Mouse (Mus musculus) midbrain, embryonic 12.5 days (tissue): ENCODE data around the gene Hesx1. TPM values are rescaled to one million over a fixed set of nuclear protein-coding genes. Genes with fewer than 3 reads are reported as not detected.
"Not testable (repeated sequence)": the region's sequence is repeated elsewhere in the genome, so short reads cannot be mapped to it uniquely, and the experiment has no call there.

Source experiments
- ATAC-seq: fragments of 200-750 bp; cut with Nextera tagmentation; 2 replicates; pipeline ENCODE4 v1.8.0; 2017; ENCODE audit warnings: low read depth, moderate TSS enrichment, moderate library complexity; ENCODE audit not compliant: low FRiP score
- H3K27ac ChIP-seq: fragments of 300-500 bp; sonication (generic); replicated peaks from 2 replicates; pipeline ENCODE4 v1.5.1; 2016; ENCODE audit warnings: mild to moderate bottlenecking
- H3K27me3 ChIP-seq: fragments of 300-500 bp; sonication (generic); 2 replicates; pipeline ENCODE4 v1.6.1; 2016; ENCODE audit warnings: mild to moderate bottlenecking
- H3K36me3 ChIP-seq: fragments of 300-500 bp; sonication (generic); 2 replicates; pipeline ENCODE4 v1.6.1; 2016
- H3K4me1 ChIP-seq: fragments of 300-500 bp; sonication (generic); 2 replicates; pipeline ENCODE4 v1.6.1; 2016
- H3K4me2 ChIP-seq: fragments of 300-500 bp; sonication (generic); replicated peaks from 2 replicates; pipeline ENCODE4 v1.6.1; 2016; ENCODE audit warnings: mild to moderate bottlenecking, moderate library complexity
- H3K4me3 ChIP-seq: fragments of 300-500 bp; sonication (generic); 2 replicates; pipeline ENCODE4 v1.5.1; 2016; ENCODE audit warnings: mild to moderate bottlenecking
- H3K9ac ChIP-seq: fragments of 300-500 bp; sonication (generic); replicated peaks from 2 replicates; pipeline ENCODE4 v1.6.1; 2016; ENCODE audit warnings: mild to moderate bottlenecking, moderate library complexity
- H3K9me3 ChIP-seq: fragments of 300-500 bp; sonication (generic); 2 replicates; pipeline ENCODE4 v1.6.1; 2016; ENCODE audit warnings: mild to moderate bottlenecking
- WGBS: fragments of 180-500 bp; shearing (Covaris S2); methylation state at CpG from one replicate; pipeline ENCODE4 v1.1.7; 2016; 5-methylcytosine and 5-hydroxymethylcytosine counted together
- polyA plus RNA-seq: library from polyadenylated mRNA; unstranded; fragments of >200 nt; fragmentation: Nextera tagmentation; extraction: Ambion mirVana; gene quantifications from 2 replicates; pipeline ENCODE4 v1.2.1, GENCODE M21; 2016

The Hesx1 gene
- not detected in 2 replicates for polyA plus RNA-seq

- no peaks in the 10 kb centered on the region for H3K36me3 ChIP-seq
- H3K9me3 ChIP-seq, result no peaks in the 10 kb centered on the region
- WGBS, result 9% methylated on average over 16 of the region's 16 CpGs
- peak within 1 kb of the TSS; percentile 52 for H3K4me2 ChIP-seq
- H3K4me1 ChIP-seq, result peaks cover 4% of the 10 kb centered on the region
- peak within 1 kb of the TSS; percentile 39; the same call in 1 of the 2 replicates for H3K9ac ChIP-seq
- 0 out of 2 replicates have a peak, but pooled peaks cover 1% of the 10 kb centered on the region for H3K27me3 ChIP-seq
- peak within 1 kb of the TSS; percentile 32 for H3K4me3 ChIP-seq
- H3K27ac ChIP-seq, result no peak within 1 kb of the TSS
- ATAC-seq, result no peak
Measured at GRCm38 (mm10) chr14:26994211-26994741, at the start of gene Hesx1. Gene Hesx1 (plus strand): TSS chr14:26994416.

- not testable (repeated sequence) for H3K27me3 ChIP-seq, H3K9ac ChIP-seq, H3K27ac ChIP-seq, H3K9me3 ChIP-seq, H3K4me1 ChIP-seq, H3K36me3 ChIP-seq, H3K4me2 ChIP-seq, ATAC-seq, H3K4me3 ChIP-seq
- WGBS, result 88% methylated on average over 2 of the region's 2 CpGs
Measured at GRCm38 (mm10) chr14:26956139-26956538, 38.1 kb upstream of the Hesx1 start.

GRCm38 (mm10) chr14:26960518-26960917 lies 33.7 kb upstream of the Hesx1 start:
- ATAC-seq, result no peak
- Histone ChIP-seq H3K27ac (no peak overlapping the region), H3K36me3 (no peaks in the 10 kb centered on the region), H3K4me2 (no peak overlapping the region), H3K9me3 (no peaks in the 10 kb centered on the region), H3K4me1 (no peaks in the 10 kb centered on the region), H3K27me3 (no peaks in the 10 kb centered on the region), H3K4me3 (no peak overlapping the region), H3K9ac (no peak overlapping the region)
- 87% methylated on average over 1 of the region's 1 CpGs for WGBS

- WGBS, result 86% methylated on average over 3 of the region's 3 CpGs
- Histone ChIP-seq H3K36me3 (no peaks in the 10 kb centered on the region), H3K9ac (peak overlapping the region; percentile 86), H3K9me3 (no peaks in the 10 kb centered on the region), H3K4me2 (peak overlapping the region; percentile 61), H3K27ac (no peak overlapping the region), H3K4me3 (peak overlapping the region; percentile 96), H3K4me1 (peaks cover 10% of the 10 kb centered on the region), H3K27me3 (no peaks in the 10 kb centered on the region)
- no peak for ATAC-seq
Measured at GRCm38 (mm10) chr14:26969164-26969563, 25.1 kb upstream of the Hesx1 start.

GRCm38 (mm10) chr14:26969856-26970407 lies 24.3 kb upstream of the Hesx1 start:
- peak overlapping the region; percentile 61 for H3K4me2 ChIP-seq
- under 1% methylated on average over 62 of the region's 62 CpGs for WGBS
- peaks cover 10% of the 10 kb centered on the region for H3K4me1 ChIP-seq
- no peaks in the 10 kb centered on the region for H3K9me3 ChIP-seq
- peak overlapping the region; percentile 93 for H3K27ac ChIP-seq
- H3K27me3 ChIP-seq, result no peaks in the 10 kb centered on the region
- H3K4me3 ChIP-seq, result peak overlapping the region; percentile 96
- H3K36me3 ChIP-seq, result no peaks in the 10 kb centered on the region
- H3K9ac ChIP-seq, result peak overlapping the region; percentile 86
- peak; percentile 90 for ATAC-seq

GRCm38 (mm10) chr14:26970439-26970932 lies 23.7 kb upstream of the Hesx1 start:
- ATAC-seq, result peak; percentile 98
- Histone ChIP-seq H3K9me3 (no peaks in the 10 kb centered on the region), H3K4me1 (peaks cover 10% of the 10 kb centered on the region), H3K36me3 (no peaks in the 10 kb centered on the region), H3K4me3 (peak overlapping the region; percentile 96), H3K9ac (peak overlapping the region; percentile 86), H3K27me3 (no peaks in the 10 kb centered on the region; the same call in 1 of the 2 replicates), H3K27ac (peak overlapping the region; percentile 93), H3K4me2 (peak overlapping the region; percentile 61)
- WGBS, result under 1% methylated on average over 52 of the region's 53 CpGs

GRCm38 (mm10) chr14:26971106-26971789 lies 23.0 kb upstream of the Hesx1 start, which contains the start of gene Appl1:
Gene Appl1 (minus strand): TSS chr14:26971232.
- Histone ChIP-seq H3K9ac (peak within 1 kb of the TSS; percentile 86), H3K4me2 (peak within 1 kb of the TSS; percentile 61), H3K4me3 (peak within 1 kb of the TSS; percentile 96), H3K36me3 (no peaks in the 10 kb centered on the region), H3K27me3 (no peaks in the 10 kb centered on the region; the same call in 1 of the 2 replicates), H3K9me3 (no peaks in the 10 kb centered on the region), H3K27ac (peak within 1 kb of the TSS; percentile 93), H3K4me1 (peaks cover 11% of the 10 kb centered on the region)
- 47% methylated on average over 10 of the region's 10 CpGs for WGBS
- ATAC-seq, result no peak

- no peak for ATAC-seq
- no peak overlapping the region for H3K9ac ChIP-seq
- no peak overlapping the region for H3K4me2 ChIP-seq
- H3K4me3 ChIP-seq, result no peak overlapping the region
- 74% methylated on average over 2 of the region's 2 CpGs for WGBS
- no peaks in the 10 kb centered on the region for H3K36me3 ChIP-seq
- no peak overlapping the region for H3K27ac ChIP-seq
- H3K9me3 ChIP-seq, result no peaks in the 10 kb centered on the region
- no peaks in the 10 kb centered on the region; the same call in none of the 2 replicates for H3K27me3 ChIP-seq
- peaks cover 14% of the 10 kb centered on the region for H3K4me1 ChIP-seq
Measured at GRCm38 (mm10) chr14:26973089-26973488, 21.1 kb upstream of the Hesx1 start.

- Histone ChIP-seq H3K4me3 (no peak overlapping the region), H3K4me2 (no peak overlapping the region), H3K9me3 (no peaks in the 10 kb centered on the region), H3K36me3 (no peaks in the 10 kb centered on the region), H3K27me3 (no peaks in the 10 kb centered on the region; the same call in none of the 2 replicates), H3K27ac (no peak overlapping the region), H3K4me1 (peaks cover 7% of the 10 kb centered on the region), H3K9ac (no peak overlapping the region)
- WGBS, result 76% methylated on average over 3 of the region's 3 CpGs
- ATAC-seq, result no peak
Measured at GRCm38 (mm10) chr14:26975490-26975889, 18.7 kb upstream of the Hesx1 start.

- H3K36me3 ChIP-seq, result no peaks in the 10 kb centered on the region
Measured at GRCm38 (mm10) chr14:26976212-26976611, 18.0 kb upstream of the Hesx1 start.

GRCm38 (mm10) chr14:26977500-26977899 lies 16.7 kb upstream of the Hesx1 start:
- Histone ChIP-seq H3K9ac (no peak overlapping the region), H3K27ac (no peak overlapping the region), H3K27me3 (no peaks in the 10 kb centered on the region; the same call in none of the 2 replicates), H3K9me3 (peaks cover 6% of the 10 kb centered on the region), H3K36me3 (no peaks in the 10 kb centered on the region), H3K4me1 (peaks cover 7% of the 10 kb centered on the region), H3K4me2 (no peak overlapping the region), H3K4me3 (no peak overlapping the region)
- ATAC-seq, result no peak
- 43% methylated on average over 2 of the region's 2 CpGs for WGBS

More at GRCm38 (mm10) chr14:26976212-26976611, 18.0 kb upstream of the Hesx1 start:
- ATAC-seq, result no peak
- no peak overlapping the region for H3K4me3 ChIP-seq
- H3K4me1 ChIP-seq, result peaks cover 7% of the 10 kb centered on the region
- H3K9ac ChIP-seq, result no peak overlapping the region
- peaks cover 5% of the 10 kb centered on the region for H3K9me3 ChIP-seq
- H3K27ac ChIP-seq, result no peak overlapping the region
- 46% methylated on average over 7 of the region's 7 CpGs for WGBS
- no peaks in the 10 kb centered on the region; the same call in none of the 2 replicates for H3K27me3 ChIP-seq
- H3K4me2 ChIP-seq, result no peak overlapping the region

GRCm38 (mm10) chr14:26979808-26980207 lies 14.4 kb upstream of the Hesx1 start:
- no peaks in the 10 kb centered on the region for H3K36me3 ChIP-seq
- no peaks in the 10 kb centered on the region; the same call in none of the 2 replicates for H3K27me3 ChIP-seq
- H3K4me2 ChIP-seq, result no peak overlapping the region
- H3K9me3 ChIP-seq, result peaks cover 6% of the 10 kb centered on the region
- no peak for ATAC-seq
- H3K4me3 ChIP-seq, result no peak overlapping the region
- 85% methylated on average over 3 of the region's 3 CpGs for WGBS
- H3K9ac ChIP-seq, result no peak overlapping the region
- no peak overlapping the region for H3K27ac ChIP-seq
- peaks cover 7% of the 10 kb centered on the region for H3K4me1 ChIP-seq
